Mouse (Mus musculus): ENCODE data around the gene Zer1.

Gene Zer1

GRCm38 (mm10) chr2:30130156-30130555, 5.8 kb upstream of the Zer1 start:
- in situ Hi-C loops (cut with MboI, MseI), result no loop called here

GRCm38 (mm10) chr2:30128789-30129188, 4.4 kb upstream of the Zer1 start:
- in situ Hi-C loops (cut with MboI, MseI), result no loop called here

- in situ Hi-C loops (cut with MboI, MseI), result loop anchor here (5.0 kb wide), 1 partner anchor 47 kb away; the partner anchor contains the start of gene Pkn3
Measured at GRCm38 (mm10) chr2:30123729-30124471, 485 bp downstream of the Zer1 start.

GRCm38 (mm10) chr2:30122766-30123165, 1.6 kb downstream of the Zer1 start:
- in situ Hi-C loops (cut with MboI, MseI), result loop anchor here (5.0 kb wide), 1 partner anchor 45 kb away; the partner anchor contains the start of gene Pkn3

GRCm38 (mm10) chr2:30120269-30120668, 4.1 kb downstream of the Zer1 start:
- in situ Hi-C loops (cut with MboI, MseI), result loop anchor here (5.0 kb wide), 1 partner anchor 43 kb away; the partner anchor contains the start of gene Pkn3

GRCm38 (mm10) chr2:30119641-30120051, 4.7 kb downstream of the Zer1 start:
- in situ Hi-C loops (cut with MboI, MseI), result loop anchor here (5.0 kb wide), 1 partner anchor 42 kb away; the partner anchor contains the start of gene Pkn3

GRCm38 (mm10) chr2:30112564-30112963, 11.8 kb downstream of the Zer1 start:
- in situ Hi-C loops (cut with MboI, MseI), result no loop called here

- in situ Hi-C loops (cut with MboI, MseI), result no loop called here
Measured at GRCm38 (mm10) chr2:30111500-30111899, 12.9 kb downstream of the Zer1 start.

- in situ Hi-C loops (cut with MboI, MseI), result loop anchor here (5.0 kb wide), 1 partner anchor 54 kb away; no protein-coding TSS in a partner anchor
Measured at GRCm38 (mm10) chr2:30108260-30108659, 16.1 kb downstream of the Zer1 start.

- in situ Hi-C loops (cut with MboI, MseI), result loop anchor here (5.0 kb wide), 1 partner anchor 55 kb away; no protein-coding TSS in a partner anchor
Measured at GRCm38 (mm10) chr2:30107646-30108045, 16.7 kb downstream of the Zer1 start.

GRCm38 (mm10) chr2:30106364-30106763, 18.0 kb downstream of the Zer1 start:
- in situ Hi-C loops (cut with MboI, MseI), result loop anchor here (5.0 kb wide), 1 partner anchor 56 kb away; no protein-coding TSS in a partner anchor

- in situ Hi-C loops (cut with MboI, MseI), result no loop called here
Measured at GRCm38 (mm10) chr2:30100214-30100613, 24.2 kb downstream of the Zer1 start.

- in situ Hi-C loops (cut with MboI, MseI), result loop anchor here (5.0 kb wide), 1 partner anchor 49 kb away; the partner anchor contains the start of gene Wdr34
Measured at GRCm38 (mm10) chr2:30095882-30096527, 28.4 kb downstream of the Zer1 start.

GRCm38 (mm10) chr2:30094208-30094588, 30.2 kb downstream of the Zer1 start:
- in situ Hi-C loops (cut with MboI, MseI), result no loop called here

- in situ Hi-C loops (cut with MboI, MseI), result no loop called here
Measured at GRCm38 (mm10) chr2:30093471-30094207, 30.7 kb downstream of the Zer1 start, which contains the start of gene Zdhhc12. Gene Zdhhc12 (minus strand): TSS chr2:30093648.

- in situ Hi-C loops (cut with MboI, MseI), result no loop called here
Measured at GRCm38 (mm10) chr2:30092280-30092918, 32.0 kb downstream of the Zer1 start.

GRCm38 (mm10) chr2:30091521-30091920, 32.9 kb downstream of the Zer1 start:
- in situ Hi-C loops (cut with MboI, MseI), result no loop called here

GRCm38 (mm10) chr2:30087310-30087709, 37.1 kb downstream of the Zer1 start:
- in situ Hi-C loops (cut with MboI, MseI), result no loop called here

- in situ Hi-C loops (cut with MboI, MseI), result no loop called here
Measured at GRCm38 (mm10) chr2:30084632-30085031, 39.8 kb downstream of the Zer1 start.

GRCm38 (mm10) chr2:30084113-30084512, 40.3 kb downstream of the Zer1 start:
- in situ Hi-C loops (cut with MboI, MseI), result no loop called here

GRCm38 (mm10) chr2:30080181-30080800, 44.1 kb downstream of the Zer1 start:
- in situ Hi-C loops (cut with MboI, MseI), result no loop called here

All from T-helper 2 cell (primary cell).